Mouse (Mus musculus) stomach, embryonic 16.5 days (tissue): ENCODE data around the gene Rflnb. TPM values are rescaled to one million over a fixed set of nuclear protein-coding genes. Genes with fewer than 3 reads are reported as not detected.

Source experiments
- ATAC-seq: fragments of 200-750 bp; cut with Nextera tagmentation; 2 replicates; pipeline ENCODE4 v1.8.0; 2017; ENCODE audit warnings: moderate number of reproducible peaks, moderate TSS enrichment; ENCODE audit not compliant: insufficient read depth, low FRiP score
- H3K27ac ChIP-seq: fragments of 300-500 bp; sonication (generic); 2 replicates; pipeline ENCODE4 v1.5.1; 2014; ENCODE audit warnings: low read length
- H3K27me3 ChIP-seq: fragments of 300-500 bp; sonication (generic); 2 replicates; pipeline ENCODE4 v1.6.1; 2014; ENCODE audit warnings: low read length, control low read depth, mixed read lengths; ENCODE audit not compliant: control insufficient read depth, insufficient read depth
- H3K36me3 ChIP-seq: fragments of 300-500 bp; sonication (generic); 2 replicates; pipeline ENCODE4 v1.6.1; 2014; ENCODE audit warnings: low read length; ENCODE audit not compliant: control insufficient read depth, insufficient read depth
- H3K4me1 ChIP-seq: fragments of 300-500 bp; sonication (generic); 2 replicates; pipeline ENCODE4 v1.6.1; 2014; ENCODE audit warnings: low read length, control low read depth, mixed read lengths; ENCODE audit not compliant: control insufficient read depth, insufficient read depth
- H3K4me2 ChIP-seq: fragments of 300-500 bp; sonication (generic); 2 replicates; pipeline ENCODE4 v1.6.1; 2014; ENCODE audit warnings: low read depth, low read length, mixed read lengths
- H3K4me3 ChIP-seq: fragments of 300-500 bp; sonication (generic); replicated peaks from 2 replicates; pipeline ENCODE4 v1.5.1; 2014; ENCODE audit warnings: mild to moderate bottlenecking, low read length
- H3K9ac ChIP-seq: fragments of 300-500 bp; sonication (generic); 2 replicates; pipeline ENCODE4 v1.6.1; 2014; ENCODE audit warnings: low read length
- H3K9me3 ChIP-seq: fragments of 300-500 bp; sonication (generic); replicated peaks from 2 replicates; pipeline ENCODE4 v1.6.1; 2016; ENCODE audit warnings: low read length, control low read depth; ENCODE audit not compliant: control insufficient read depth
- WGBS: fragments of 180-500 bp; shearing (Covaris S2); extraction: QIAGEN DNeasy Blood & Tissue Kit; methylation state at CpG from one replicate; pipeline ENCODE4 v1.1.7; 2014; 5-methylcytosine and 5-hydroxymethylcytosine counted together
- polyA plus RNA-seq: library from polyadenylated mRNA; unstranded; fragments of >200 nt; fragmentation: Nextera tagmentation; extraction: Ambion mirVana; gene quantifications from 2 replicates; pipeline ENCODE4 v1.2.1, GENCODE M21; 2015

Rflnb gene
- polyA plus RNA-seq, 1 experiment from 2014 or later = 47.8 TPM

- no peak for ATAC-seq
- H3K27me3 ChIP-seq = no peaks in the 10 kb centered on the region
- H3K4me1 ChIP-seq = peaks cover 19% of the 10 kb centered on the region; the same call in 1 of the 2 replicates
- H3K9ac ChIP-seq = peak overlapping the region; percentile 94
- H3K27ac ChIP-seq = peak overlapping the region; percentile 86
- H3K9me3 ChIP-seq = no peaks in the 10 kb centered on the region
- no peaks in the 10 kb centered on the region; the same call in 1 of the 2 replicates for H3K36me3 ChIP-seq
- peak overlapping the region; percentile 95 for H3K4me3 ChIP-seq
- H3K4me2 ChIP-seq = peak overlapping the region; percentile 82
- 4% methylated on average over 14 of the region's 14 CpGs for WGBS
Observed at GRCm38 (mm10) chr11:76026527-76027138, 949 bp downstream of the Rflnb start.

- WGBS = 71% methylated on average over 7 of the region's 7 CpGs
- H3K9me3 ChIP-seq = no peaks in the 10 kb centered on the region
- H3K27ac ChIP-seq = no peak overlapping the region
- ATAC-seq = no peak
- H3K4me2 ChIP-seq = peak overlapping the region; percentile 82
- H3K36me3 ChIP-seq = no peaks in the 10 kb centered on the region; the same call in 1 of the 2 replicates
- H3K4me1 ChIP-seq = peaks cover 21% of the 10 kb centered on the region; the same call in 1 of the 2 replicates
- peak overlapping the region; percentile 95; the same call in 1 of the 2 replicates for H3K4me3 ChIP-seq
- peak overlapping the region; percentile 94; the same call in 1 of the 2 replicates for H3K9ac ChIP-seq
- no peaks in the 10 kb centered on the region for H3K27me3 ChIP-seq
Observed at GRCm38 (mm10) chr11:76025080-76025583, 2.5 kb downstream of the Rflnb start.

GRCm38 (mm10) chr11:76020916-76021315 is 6.7 kb downstream of the Rflnb start:
- Histone ChIP-seq H3K4me3 (no peak overlapping the region), H3K4me2 (no peak overlapping the region), H3K9me3 (no peaks in the 10 kb centered on the region), H3K9ac (no peak overlapping the region), H3K4me1 (peaks cover 7% of the 10 kb centered on the region; the same call in 1 of the 2 replicates), H3K36me3 (no peaks in the 10 kb centered on the region; the same call in 1 of the 2 replicates), H3K27ac (no peak overlapping the region), H3K27me3 (no peaks in the 10 kb centered on the region)
- no peak for ATAC-seq
- 55% methylated on average over 9 of the region's 9 CpGs for WGBS

GRCm38 (mm10) chr11:76019879-76020278 is 7.7 kb downstream of the Rflnb start:
- no peak for ATAC-seq
- Histone ChIP-seq H3K4me1 (peaks cover 2% of the 10 kb centered on the region; the same call in 1 of the 2 replicates), H3K36me3 (no peaks in the 10 kb centered on the region; the same call in 1 of the 2 replicates), H3K27me3 (no peaks in the 10 kb centered on the region), H3K4me3 (no peak overlapping the region), H3K4me2 (no peak overlapping the region), H3K27ac (no peak overlapping the region), H3K9ac (no peak overlapping the region), H3K9me3 (no peaks in the 10 kb centered on the region)
- WGBS = 89% methylated on average over 4 of the region's 4 CpGs

- H3K27me3 ChIP-seq = no peaks in the 10 kb centered on the region
- no peak overlapping the region for H3K4me3 ChIP-seq
- no peaks in the 10 kb centered on the region for H3K36me3 ChIP-seq
- no peak overlapping the region for H3K4me2 ChIP-seq
- no peaks in the 10 kb centered on the region for H3K9me3 ChIP-seq
- no peak for ATAC-seq
- H3K27ac ChIP-seq = no peak overlapping the region
- 0 out of 2 replicates have a peak, but pooled peaks cover 2% of the 10 kb centered on the region for H3K4me1 ChIP-seq
- H3K9ac ChIP-seq = no peak overlapping the region
- 79% methylated on average over 4 of the region's 4 CpGs for WGBS
Observed at GRCm38 (mm10) chr11:76015814-76016213, 11.8 kb downstream of the Rflnb start.

GRCm38 (mm10) chr11:76015251-76015650 is 12.3 kb downstream of the Rflnb start:
- H3K4me1 ChIP-seq = 0 out of 2 replicates have a peak, but pooled peaks cover under 1% of the 10 kb centered on the region
- no peak overlapping the region for H3K27ac ChIP-seq
- H3K36me3 ChIP-seq = no peaks in the 10 kb centered on the region
- H3K4me2 ChIP-seq = no peak overlapping the region
- no peak overlapping the region for H3K9ac ChIP-seq
- H3K4me3 ChIP-seq = no peak overlapping the region
- H3K27me3 ChIP-seq = no peaks in the 10 kb centered on the region
- WGBS = 85% methylated on average over 6 of the region's 6 CpGs
- ATAC-seq = no peak
- H3K9me3 ChIP-seq = no peaks in the 10 kb centered on the region

- peak; percentile 80 for ATAC-seq
- 55% methylated on average over 9 of the region's 9 CpGs for WGBS
- Histone ChIP-seq H3K9ac (no peak overlapping the region), H3K9me3 (no peaks in the 10 kb centered on the region), H3K36me3 (no peaks in the 10 kb centered on the region), H3K4me3 (no peak overlapping the region), H3K27ac (peak overlapping the region; percentile 80), H3K27me3 (no peaks in the 10 kb centered on the region), H3K4me1 (no peaks in the 10 kb centered on the region), H3K4me2 (no peak overlapping the region)
Observed at GRCm38 (mm10) chr11:76010838-76011624, 16.6 kb downstream of the Rflnb start.

GRCm38 (mm10) chr11:76009101-76009500 is 18.5 kb downstream of the Rflnb start:
- 78% methylated on average over 6 of the region's 6 CpGs for WGBS
- Histone ChIP-seq H3K4me3 (no peak overlapping the region), H3K27ac (no peak overlapping the region), H3K4me1 (no peaks in the 10 kb centered on the region), H3K9ac (no peak overlapping the region), H3K27me3 (no peaks in the 10 kb centered on the region), H3K36me3 (no peaks in the 10 kb centered on the region), H3K9me3 (no peaks in the 10 kb centered on the region), H3K4me2 (no peak overlapping the region)
- no peak for ATAC-seq

- Histone ChIP-seq H3K9me3 (no peaks in the 10 kb centered on the region), H3K4me1 (no peaks in the 10 kb centered on the region), H3K4me2 (no peak overlapping the region), H3K36me3 (no peaks in the 10 kb centered on the region), H3K4me3 (no peak overlapping the region), H3K27ac (no peak overlapping the region), H3K27me3 (no peaks in the 10 kb centered on the region), H3K9ac (no peak overlapping the region)
- WGBS = 82% methylated on average over 2 of the region's 2 CpGs
- no peak for ATAC-seq
Observed at GRCm38 (mm10) chr11:76008162-76008561, 19.4 kb downstream of the Rflnb start.
